Mouse (Mus musculus) neutrophil, adult 59 days (primary cell): ENCODE data around the gene Atraid. TPM values are rescaled to one million over a fixed set of nuclear protein-coding genes. Genes with fewer than 3 reads are reported as not detected.

Experiments
- total RNA-seq, 2 experiments: library from RNA; stranded (reverse); gene quantifications; 1 replicate in 1 of 2; 2 replicates in 1 of 2; pipeline ENCODE4 v1.2.4; 2023

The Atraid gene
- total RNA-seq: 10 to 100 TPM; 17.9 to 23.8 TPM

DNA sequence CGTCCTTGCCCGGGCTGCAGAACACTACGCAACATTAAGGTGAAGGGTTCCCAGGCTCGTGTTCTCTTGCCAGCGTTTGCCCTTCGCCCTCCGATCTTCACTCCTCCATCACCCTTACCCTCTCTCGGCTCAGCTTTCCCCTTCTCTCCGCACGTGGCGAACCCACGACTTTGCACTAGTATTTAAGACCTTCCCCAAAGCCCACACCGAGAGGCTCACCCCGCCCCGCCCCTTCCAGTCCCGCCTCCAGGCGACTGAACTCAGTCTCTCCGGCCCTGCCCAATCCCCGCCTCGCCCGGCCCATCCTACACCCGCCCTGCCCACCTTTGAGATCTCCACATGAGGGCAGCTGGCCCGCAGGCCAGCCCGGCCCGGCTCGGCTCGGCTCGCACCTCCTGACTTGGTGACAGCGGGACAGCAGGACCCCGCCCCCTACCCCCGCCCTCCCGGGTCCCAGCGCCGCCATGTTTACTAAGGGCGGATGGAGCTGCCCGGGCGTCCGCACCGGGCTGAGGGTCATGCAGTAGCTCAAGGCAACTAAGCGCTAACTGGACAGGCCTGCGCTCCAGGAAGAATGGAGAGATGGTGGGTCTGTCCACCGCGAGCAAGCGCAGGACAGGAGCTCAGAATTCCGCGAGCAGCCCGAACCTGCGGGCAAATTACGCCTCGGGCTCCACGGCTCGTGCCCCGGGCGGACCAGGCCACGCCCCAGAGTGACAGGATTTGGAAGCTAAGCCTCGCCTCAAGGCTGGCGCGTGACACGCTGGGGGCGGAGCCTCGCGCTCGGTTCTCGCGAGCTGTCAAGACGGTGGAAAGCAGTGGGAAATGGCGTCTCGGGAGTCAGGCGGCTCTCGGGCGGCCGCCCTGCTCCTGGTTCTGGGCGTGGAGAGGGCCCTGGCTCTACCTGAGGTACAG is at the start of gene Atraid:
Gene Atraid, plus strand, starts transcription at position 465 of the 915 bp plus-strand sequence.

GRCm38 (mm10) chr5:31048763-31049641 is 890 bp downstream of the Atraid start, which contains the start of gene Slc5a6:
TSS of gene Slc5a6 (minus strand) at chr5:31048924.

GRCm38 (mm10) chr5:31054261-31055215 is 6.4 kb downstream of the Atraid start, which contains the start of gene Cad:
TSS of gene Cad (plus strand) at chr5:31054780.

Other genes with a start within 250 kb of the Atraid start
- 1 to 10 TPM; 2.1 to 2.2 TPM for gene Mapre3, start 233.7 kb upstream of the Atraid start, total RNA-seq
- 10 to 100 TPM; 26.1 to 28.0 TPM for gene Tmem214, start 180.3 kb upstream of the Atraid start, total RNA-seq
- 1 to 10 TPM; 6.7 to 7.0 TPM for gene Agbl5, start 159.6 kb upstream of the Atraid start, total RNA-seq
- 100 to 1,000 TPM; 134 to 146 TPM for gene Ost4, start 140.5 kb upstream of the Atraid start, total RNA-seq
- 10 to 100 TPM; 30.1 to 37.7 TPM for gene Emilin1, start 134.9 kb upstream of the Atraid start, total RNA-seq
- gene Khk, start 126.9 kb upstream of the Atraid start, total RNA-seq: 10 to 100 TPM; 31.5 to 33.0 TPM
- gene Cgref1, start 102.7 kb upstream of the Atraid start, total RNA-seq: not detected
- 100 to 1,000 TPM; 319 to 353 TPM for gene Preb, start 88.0 kb upstream of the Atraid start, total RNA-seq
- not detected for gene Tcf23, start 79.7 kb upstream of the Atraid start, total RNA-seq
- 1 to 10 TPM; 2.4 to 3.2 TPM for gene Slc5a6, start 612 bp downstream of the Atraid start, total RNA-seq
- gene Cad, start 6.5 kb downstream of the Atraid start, total RNA-seq: 10 to 100 TPM; 17.6 to 19.8 TPM
- gene Dnajc5g, start 58.0 kb downstream of the Atraid start, total RNA-seq: not detected
- gene Slc30a3, start 59.9 kb downstream of the Atraid start, total RNA-seq: not detected
- gene Trim54, start 68.4 kb downstream of the Atraid start, total RNA-seq: not detected
- gene Ucn, start 90.5 kb downstream of the Atraid start, total RNA-seq: not detected
- 10 to 100 TPM in 1 of 2 experiments, 1 to 10 TPM in 1; 8.7 to 11.5 TPM for gene Mpv17, start 105.9 kb downstream of the Atraid start, total RNA-seq
- gene Gm29609, start 131.6 kb downstream of the Atraid start, total RNA-seq: 1 to 10 TPM in 1 of 2 experiments, under 1 TPM in 1; 0.56 to 1.1 TPM
- gene Gtf3c2, start 131.8 kb downstream of the Atraid start, total RNA-seq: 10 to 100 TPM; 72.0 to 74.7 TPM
- 10 to 100 TPM; 48.7 to 57.6 TPM for gene Snx17, start 144.9 kb downstream of the Atraid start, total RNA-seq
- gene Eif2b4, start 145.1 kb downstream of the Atraid start, total RNA-seq: 10 to 100 TPM; 21.2 to 27.4 TPM
- gene Zfp513, start 154.0 kb downstream of the Atraid start, total RNA-seq: 10 to 100 TPM; 27.5 to 31.2 TPM
- 10 to 100 TPM; 78.2 to 80.5 TPM for gene Ppm1g, start 172.4 kb downstream of the Atraid start, total RNA-seq
- 100 to 1,000 TPM; 185 to 192 TPM for gene Nrbp1, start 192.6 kb downstream of the Atraid start, total RNA-seq
- 1 to 10 TPM in 1 of 2 experiments, not detected in 1; 2.6 TPM for gene Gm9970, start 192.9 kb downstream of the Atraid start, total RNA-seq
- 10 to 100 TPM; 11.2 TPM for gene Krtcap3, start 203.4 kb downstream of the Atraid start, total RNA-seq
- gene Ift172, start 242.8 kb downstream of the Atraid start, total RNA-seq: 10 to 100 TPM in 1 of 2 experiments, 1 to 10 TPM in 1; 9.8 to 11.8 TPM
- not detected for gene Fndc4, start 247.8 kb downstream of the Atraid start, total RNA-seq
- not detected for gene Gckr, start 249.1 kb downstream of the Atraid start, total RNA-seq